Mouse (Mus musculus) liver, embryonic 16.5 days (tissue): ENCODE measurements around the gene Psmd11. TPM values are rescaled to one million over a fixed set of nuclear protein-coding genes. Genes with fewer than 3 reads are reported as not detected.
"Not testable (repeated sequence)": the region's sequence is repeated elsewhere in the genome, so short reads cannot be mapped to it uniquely, and the experiment has no call there.

Experiments
- ATAC-seq: fragments of 200-750 bp; cut with Nextera tagmentation; 2 replicates; pipeline ENCODE4 v1.8.0; 2017; ENCODE audit warnings: low read depth, mild to moderate bottlenecking, moderate number of reproducible peaks, moderate library complexity
- H3K27ac ChIP-seq: fragments of 300-500 bp; sonication (generic); 2 replicates; pipeline ENCODE4 v1.5.1; 2014; ENCODE audit warnings: mild to moderate bottlenecking, low read length
- H3K27me3 ChIP-seq: fragments of 300-500 bp; sonication (generic); 2 replicates; pipeline ENCODE4 v1.6.1; 2014; ENCODE audit warnings: low read depth, low read length, mixed read lengths; ENCODE audit not compliant: control insufficient read depth, insufficient read depth
- H3K36me3 ChIP-seq: fragments of 300-500 bp; sonication (generic); 2 replicates; pipeline ENCODE4 v1.6.1; 2014; ENCODE audit warnings: mild to moderate bottlenecking; ENCODE audit not compliant: control insufficient read depth, insufficient read depth
- H3K4me1 ChIP-seq: fragments of 300-500 bp; sonication (generic); 2 replicates; pipeline ENCODE4 v1.6.1; 2014; ENCODE audit warnings: low read depth, low read length, mixed read lengths; ENCODE audit not compliant: control insufficient read depth
- H3K4me2 ChIP-seq: fragments of 300-500 bp; sonication (generic); 2 replicates; pipeline ENCODE4 v1.6.1; 2014; ENCODE audit warnings: low read depth, low read length, mixed read lengths
- H3K4me3 ChIP-seq: fragments of 300-500 bp; sonication (generic); 2 replicates; pipeline ENCODE4 v1.5.1; 2014; ENCODE audit warnings: low read depth, mild to moderate bottlenecking, low read length
- H3K9ac ChIP-seq: fragments of 300-500 bp; sonication (generic); 2 replicates; pipeline ENCODE4 v1.6.1; 2014; ENCODE audit warnings: low read depth, low read length
- H3K9me3 ChIP-seq: fragments of 300-500 bp; sonication (generic); replicated peaks from 2 replicates; pipeline ENCODE4 v1.6.1; 2016; ENCODE audit warnings: low read length; ENCODE audit not compliant: control insufficient read depth
- WGBS: fragments of 180-500 bp; shearing (Covaris S2); extraction: QIAGEN DNeasy Blood & Tissue Kit; methylation state at CpG from one replicate; pipeline ENCODE4 v1.1.7; 2014; ENCODE audit not compliant: insufficient replicate concordance; 5-methylcytosine and 5-hydroxymethylcytosine counted together
- polyA plus RNA-seq: library from polyadenylated mRNA; unstranded; fragments of >200 nt; fragmentation: Nextera tagmentation; extraction: Ambion mirVana; gene quantifications from 2 replicates; pipeline ENCODE4 v1.2.1, GENCODE M21; 2015

Psmd11 gene
- polyA plus RNA-seq = 141 and 153 TPM in 2 replicates

DNA sequence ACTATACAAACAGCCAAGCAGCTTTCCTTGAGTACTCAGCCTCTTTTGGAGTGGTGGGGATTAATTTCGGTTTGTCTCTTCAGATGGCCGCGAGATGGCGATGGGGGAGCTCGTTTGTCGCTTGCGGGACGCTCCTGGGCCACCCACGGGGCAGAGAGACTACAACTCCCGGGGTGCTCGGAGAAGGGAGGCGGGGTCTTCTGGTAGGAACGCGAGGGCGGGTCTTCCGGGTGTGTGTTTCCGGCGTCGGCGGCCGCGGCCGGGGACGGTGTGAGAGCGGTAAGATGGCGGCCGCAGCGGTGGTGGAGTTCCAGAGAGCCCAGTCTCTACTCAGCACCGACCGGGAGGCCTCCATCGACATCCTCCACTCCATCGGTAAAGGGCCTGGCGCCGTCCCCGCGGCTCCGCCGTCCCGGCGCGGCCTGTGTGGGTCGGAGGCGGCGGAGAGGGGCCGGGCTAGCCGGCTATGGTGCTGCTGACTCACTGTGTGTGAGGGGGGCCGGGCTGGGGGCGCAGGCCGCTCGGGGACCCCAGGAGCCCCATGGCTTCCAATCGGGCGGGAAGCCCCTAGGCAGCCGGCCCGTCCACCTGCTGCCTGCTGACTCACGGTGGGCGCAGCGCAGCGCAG, at the start of gene Psmd11:
Gene Psmd11 (plus strand): TSS at position 235 of the 628 bp plus-strand sequence.
- Histone ChIP-seq H3K4me1 (peaks cover 10% of the 10 kb centered on the region), H3K9ac (peak within 1 kb of the TSS; percentile 97), H3K36me3 (peaks cover 15% of the 10 kb centered on the region), H3K27ac (peak within 1 kb of the TSS; percentile 82), H3K9me3 (no peaks in the 10 kb centered on the region), H3K4me2 (peak within 1 kb of the TSS; percentile 83), H3K27me3 (no peaks in the 10 kb centered on the region), H3K4me3 (peak within 1 kb of the TSS; percentile 99)
- 0% methylated on average over 58 of the region's 58 CpGs for WGBS
- ATAC-seq = peak; percentile 97

DNA sequence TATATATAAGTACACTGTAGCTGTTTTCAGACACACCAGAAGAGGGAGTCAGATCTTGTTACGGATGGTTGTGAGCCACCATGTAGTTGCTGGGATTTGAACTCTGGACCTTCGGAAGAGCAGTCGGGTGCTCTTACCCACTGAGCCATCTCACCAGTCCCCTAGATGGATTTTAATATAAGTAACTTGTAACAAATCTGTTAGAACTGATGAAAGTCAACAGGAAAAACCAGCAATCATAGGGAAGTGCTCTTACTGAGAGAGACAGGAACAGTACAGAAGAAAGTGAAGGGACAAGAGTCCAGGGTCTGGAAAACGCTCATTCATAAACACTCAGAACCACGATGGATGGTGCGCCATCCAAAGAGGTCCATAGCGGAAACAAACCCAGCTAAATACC, 49.2 kb upstream of the Psmd11 start:
- not testable (repeated sequence) for ATAC-seq, H3K9me3 ChIP-seq, H3K36me3 ChIP-seq, H3K9ac ChIP-seq, H3K27me3 ChIP-seq, H3K4me3 ChIP-seq, H3K4me2 ChIP-seq, H3K27ac ChIP-seq
- peaks cover 19% of the 10 kb centered on the region for H3K4me1 ChIP-seq
- 87% methylated on average over 7 of the region's 7 CpGs for WGBS

DNA sequence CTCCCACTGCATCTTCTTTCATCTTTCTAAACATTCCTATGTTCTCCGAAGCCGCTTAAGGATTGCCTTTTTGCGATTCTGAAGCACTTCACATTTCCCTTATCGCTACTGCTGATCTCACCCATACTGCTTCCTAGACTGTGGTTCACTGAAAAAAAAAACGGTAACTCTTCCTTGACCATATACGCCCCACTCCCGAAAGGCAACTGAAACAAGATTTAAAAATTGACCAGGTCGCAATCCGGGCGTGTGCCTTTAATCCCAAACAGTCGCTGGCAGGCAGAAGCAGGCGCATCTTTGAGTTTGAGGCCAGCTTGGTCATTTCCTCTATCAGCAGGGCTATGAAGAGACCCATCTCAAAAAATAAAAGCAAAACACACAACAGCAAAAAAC, 45.8 kb upstream of the Psmd11 start:
- peak; percentile 22 for ATAC-seq
- WGBS = under 1% methylated on average over 12 of the region's 12 CpGs
- H3K9ac ChIP-seq = peak overlapping the region; percentile 81

DNA sequence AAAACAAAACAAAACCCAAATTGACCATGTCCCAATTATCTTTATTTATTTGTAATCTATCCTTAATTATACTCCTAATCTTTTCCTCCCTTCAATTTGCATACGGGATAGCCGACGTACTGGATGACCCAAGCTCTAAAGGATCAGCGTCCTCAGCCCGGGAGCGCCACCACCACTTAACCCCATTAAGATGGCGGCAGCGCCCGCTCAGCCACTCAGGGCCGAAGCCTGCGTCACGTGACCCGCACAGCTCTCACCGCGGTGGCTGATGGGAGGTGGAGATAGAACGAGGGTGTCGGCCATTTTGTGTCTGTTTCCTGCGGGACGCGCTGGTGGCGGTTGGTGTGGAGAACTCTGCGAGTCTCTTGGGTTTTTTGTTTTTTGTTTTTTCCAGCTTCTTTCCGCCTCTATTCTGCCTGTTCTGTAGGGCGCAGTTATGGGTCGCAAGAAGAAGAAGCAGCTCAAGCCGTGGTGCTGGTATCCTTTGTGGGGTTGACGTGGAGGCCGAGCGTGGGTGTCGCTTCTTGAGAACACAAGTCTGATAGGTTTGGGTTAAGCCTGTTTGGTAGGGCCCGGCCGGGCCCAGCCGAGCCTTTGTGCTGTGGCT, 45.3 kb upstream of the Psmd11 start, which contains the start of gene Zfp207:
Gene Zfp207 (plus strand): TSS at position 261 of the 607 bp plus-strand sequence.
- no peaks in the 10 kb centered on the region for H3K27me3 ChIP-seq
- peak within 1 kb of the TSS; percentile 97 for H3K27ac ChIP-seq
- H3K4me2 ChIP-seq = peak within 1 kb of the TSS; percentile 86
- ATAC-seq = peak; percentile 92
- H3K4me1 ChIP-seq = peaks cover 23% of the 10 kb centered on the region
- peak within 1 kb of the TSS; percentile 96 for H3K4me3 ChIP-seq
- H3K9ac ChIP-seq = peak within 1 kb of the TSS; percentile 96
- no peaks in the 10 kb centered on the region for H3K9me3 ChIP-seq
- WGBS = 0% methylated on average over 33 of the region's 33 CpGs
- peaks cover 9% of the 10 kb centered on the region for H3K36me3 ChIP-seq

More for the DNA sequence above, 45.8 kb upstream of the Psmd11 start:
- Histone ChIP-seq H3K4me3 (peak overlapping the region; percentile 96), H3K4me1 (peaks cover 24% of the 10 kb centered on the region), H3K4me2 (peak overlapping the region; percentile 86), H3K9me3 (no peaks in the 10 kb centered on the region), H3K27me3 (no peaks in the 10 kb centered on the region), H3K27ac (peak overlapping the region; percentile 97), H3K36me3 (peaks cover 4% of the 10 kb centered on the region)

DNA sequence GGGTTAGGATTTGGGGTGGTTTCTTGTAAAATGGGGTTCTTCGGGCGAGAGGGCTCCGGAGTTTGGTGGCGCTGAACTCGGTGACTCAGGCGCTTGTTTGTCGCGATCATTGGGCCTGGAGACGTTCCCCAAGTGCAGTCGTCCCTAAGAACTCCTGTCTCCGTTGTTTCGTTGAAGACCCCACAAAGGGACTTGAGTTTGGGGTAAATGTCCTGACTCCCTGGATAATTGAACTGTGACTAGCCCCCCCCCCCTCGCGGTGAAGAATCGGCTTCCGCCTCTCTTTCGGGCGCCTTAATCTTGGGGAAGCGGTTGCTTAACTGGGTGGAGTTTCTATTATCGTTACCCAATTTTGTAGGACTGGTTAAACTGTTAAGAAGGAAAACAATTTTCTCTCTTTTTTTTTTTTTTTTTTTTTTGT, 44.8 kb upstream of the Psmd11 start:
- peak overlapping the region; percentile 96 for H3K4me3 ChIP-seq
- H3K9me3 ChIP-seq = no peaks in the 10 kb centered on the region
- peak; percentile 55 for ATAC-seq
- peak overlapping the region; percentile 96 for H3K9ac ChIP-seq
- peaks cover 14% of the 10 kb centered on the region for H3K36me3 ChIP-seq
- peak overlapping the region; percentile 97 for H3K27ac ChIP-seq
- no peak overlapping the region for H3K4me2 ChIP-seq
- H3K4me1 ChIP-seq = peaks cover 22% of the 10 kb centered on the region
- no peaks in the 10 kb centered on the region for H3K27me3 ChIP-seq
- under 1% methylated on average over 20 of the region's 20 CpGs for WGBS

DNA sequence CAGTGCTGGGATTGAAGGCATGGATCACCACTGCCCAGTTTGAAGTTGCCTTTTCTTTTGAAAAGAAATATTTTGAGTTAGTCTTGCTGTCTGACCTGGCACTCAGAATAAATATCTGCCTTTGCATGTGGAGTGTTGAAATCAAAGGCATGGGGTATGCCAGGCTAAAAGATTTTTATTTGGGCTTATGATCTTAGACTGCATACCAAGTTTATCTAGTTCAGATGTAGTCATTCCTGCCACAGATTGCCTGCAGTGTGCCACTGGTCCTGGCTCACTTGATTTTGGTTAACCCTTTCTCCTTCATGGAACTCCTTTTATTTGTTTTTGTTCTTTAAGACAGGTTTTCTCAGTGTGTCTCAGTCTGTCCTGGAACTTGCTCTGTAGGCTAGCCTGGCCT, 44.0 kb upstream of the Psmd11 start:
- H3K36me3 ChIP-seq = peaks cover 21% of the 10 kb centered on the region
- no peak for ATAC-seq

DNA sequence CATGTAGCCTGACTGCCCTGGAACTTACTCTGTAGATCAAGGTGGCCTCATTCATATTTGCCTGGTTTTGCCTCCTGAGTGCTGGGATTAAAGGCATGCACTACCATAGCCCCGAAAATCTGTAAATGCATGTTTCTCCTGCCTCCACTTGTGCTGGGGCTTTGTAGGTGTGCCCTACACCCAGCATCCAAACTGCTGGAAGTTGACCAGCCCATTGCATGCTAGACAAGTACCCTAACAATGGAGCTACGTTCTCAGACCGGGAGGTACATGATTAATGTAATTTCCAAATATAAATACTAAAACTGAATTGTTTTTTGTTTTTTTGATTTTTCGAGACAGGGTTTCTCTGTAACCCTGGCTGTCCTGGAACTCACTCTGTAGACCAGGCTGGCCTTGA, 43.4 kb upstream of the Psmd11 start:
- Histone ChIP-seq H3K4me1 (peaks cover 22% of the 10 kb centered on the region), H3K9me3 (no peaks in the 10 kb centered on the region), H3K27me3 (no peaks in the 10 kb centered on the region), H3K4me2 (peak overlapping the region; percentile 79), H3K4me3 (peak overlapping the region; percentile 75), H3K9ac (peak overlapping the region; percentile 77), H3K27ac (no peak overlapping the region), H3K36me3 (peaks cover 25% of the 10 kb centered on the region)
- 26% methylated on average over 4 of the region's 4 CpGs for WGBS
- ATAC-seq = no peak

More for the DNA sequence above, 44.0 kb upstream of the Psmd11 start:
- peaks cover 22% of the 10 kb centered on the region for H3K4me1 ChIP-seq
- no peaks in the 10 kb centered on the region for H3K9me3 ChIP-seq
- peak overlapping the region; percentile 75 for H3K4me3 ChIP-seq
- no peaks in the 10 kb centered on the region for H3K27me3 ChIP-seq
- H3K27ac ChIP-seq = peak overlapping the region; percentile 50
- H3K9ac ChIP-seq = peak overlapping the region; percentile 77
- H3K4me2 ChIP-seq = peak overlapping the region; percentile 79

DNA sequence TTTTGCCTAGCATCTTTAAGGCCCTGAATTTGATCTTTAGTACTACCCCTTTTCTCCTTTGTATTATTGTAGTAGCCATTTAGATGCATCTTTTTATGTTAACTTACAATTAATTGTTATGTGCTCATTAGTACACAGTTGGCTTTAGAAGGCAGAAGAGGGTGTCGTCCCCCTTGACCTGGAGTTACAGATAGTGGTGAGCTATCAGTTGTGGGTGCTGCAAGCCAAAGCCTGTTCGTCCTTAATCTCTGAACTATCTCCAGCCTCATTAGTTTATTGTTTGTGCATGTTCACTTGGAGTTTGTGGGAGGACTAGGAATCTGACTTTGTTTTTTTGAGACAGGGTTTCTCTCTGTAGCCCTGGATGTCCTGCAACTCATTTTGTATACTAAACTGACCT, 41.6 kb upstream of the Psmd11 start:
- WGBS = 17% methylated on average over 2 of the region's 2 CpGs
- Histone ChIP-seq H3K4me3 (peak overlapping the region; percentile 75), H3K4me1 (peaks cover 21% of the 10 kb centered on the region), H3K36me3 (peaks cover 36% of the 10 kb centered on the region), H3K9me3 (no peaks in the 10 kb centered on the region), H3K9ac (no peak overlapping the region; the same call in 1 of the 2 replicates), H3K4me2 (peak overlapping the region; percentile 79), H3K27ac (no peak overlapping the region), H3K27me3 (no peaks in the 10 kb centered on the region)
- ATAC-seq = no peak

DNA sequence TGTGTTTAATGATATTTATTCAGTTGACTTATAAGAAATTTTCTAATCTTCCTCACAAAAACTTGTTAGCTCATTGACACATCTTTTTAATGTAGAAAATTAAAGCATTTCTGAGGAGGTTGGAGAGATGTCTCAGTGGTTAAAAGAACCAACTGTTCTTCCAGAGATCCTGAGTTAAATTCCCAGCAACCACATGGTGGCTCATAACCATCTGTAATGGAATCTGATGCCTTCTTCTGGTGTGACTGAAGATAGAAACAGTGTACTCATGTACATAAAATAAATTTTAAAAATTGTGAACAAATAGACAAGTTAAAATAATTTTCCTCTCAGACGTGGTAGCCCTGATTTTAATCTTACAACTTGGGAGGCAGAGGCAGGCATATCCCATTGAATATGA, 38.5 kb upstream of the Psmd11 start:
- H3K9ac ChIP-seq = no peak overlapping the region
- ATAC-seq = no peak
- H3K4me1 ChIP-seq = peaks cover 13% of the 10 kb centered on the region
- no peaks in the 10 kb centered on the region for H3K9me3 ChIP-seq
- H3K4me2 ChIP-seq = no peak overlapping the region
- WGBS = 60% methylated on average over 1 of the region's 1 CpGs
- H3K4me3 ChIP-seq = no peak overlapping the region
- no peaks in the 10 kb centered on the region for H3K27me3 ChIP-seq
- H3K27ac ChIP-seq = no peak overlapping the region
- H3K36me3 ChIP-seq = peaks cover 54% of the 10 kb centered on the region
